ENCODE assay signal across 14 mouse cellular contexts in the genomic region with DNA sequence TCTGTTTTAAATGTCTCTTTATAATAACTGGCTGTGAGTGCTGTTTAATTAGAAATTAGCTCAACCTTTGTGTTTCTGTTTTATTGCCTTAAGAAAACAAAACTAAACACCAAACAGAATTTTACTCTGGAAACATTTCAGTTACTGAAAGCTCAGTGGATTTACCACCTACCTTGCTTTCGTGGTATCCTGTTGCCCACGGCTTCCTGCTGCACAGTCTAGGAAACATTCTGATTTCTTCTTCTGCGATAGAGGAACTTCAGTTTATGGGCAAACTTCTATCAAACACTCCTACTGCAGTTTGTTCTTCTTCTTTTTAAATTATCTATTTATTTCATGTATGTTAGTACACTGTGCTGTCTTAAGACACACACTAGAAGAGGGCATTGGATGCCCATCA.
"Had no signal": no experiment of that assay in that cellular context is flagged by ENCODE, and none has a peak within 500 bp of the region (broad histone marks: within the 10 kb centered on the region; RNA-seq: fewer than 3 reads in every experiment).

No protein-coding gene starts in this region.

- H3K9ac ChIP-seq: limb, embryonic 15.5 days; liver, embryonic 12.5 days; lung, embryonic 14.5 days; midbrain, embryonic 12.5 days; neural tube, embryonic 15.5 days had no signal

- DNase-seq: kidney, adult 8-10 months; kidney, postnatal 25 days; layer of hippocampus, postnatal 36 days; lung, embryonic 14.5 days; lung, postnatal 10 days; right cerebral cortex, adult 18-20 months; right cerebral cortex, postnatal 25 days; thymus, adult 2 months; thymus, postnatal 25 days had no signal

- H3K4me3 ChIP-seq: limb, embryonic 15.5 days; liver, embryonic 12.5 days; midbrain, embryonic 12.5 days; neural tube, embryonic 15.5 days had no signal

- H3K4me2 ChIP-seq: limb, embryonic 15.5 days; liver, embryonic 12.5 days; lung, embryonic 14.5 days; midbrain, embryonic 12.5 days; neural tube, embryonic 15.5 days had no signal

- ATAC-seq: liver, embryonic 12.5 days had no signal

- H3K9me3 ChIP-seq: limb, embryonic 15.5 days; liver, embryonic 12.5 days; midbrain, embryonic 12.5 days; neural tube, embryonic 15.5 days had no signal

- H3K27me3 ChIP-seq: limb, embryonic 15.5 days; liver, embryonic 12.5 days; midbrain, embryonic 12.5 days; neural tube, embryonic 15.5 days had no signal

- H3K4me1 ChIP-seq: limb, embryonic 15.5 days; midbrain, embryonic 12.5 days; neural tube, embryonic 15.5 days had no signal

- H3K27ac ChIP-seq: limb, embryonic 15.5 days; liver, embryonic 12.5 days; macrophage; midbrain, embryonic 12.5 days; neural tube, embryonic 15.5 days had no signal

- H3K36me3 ChIP-seq: limb, embryonic 15.5 days; midbrain, embryonic 12.5 days; neural tube, embryonic 15.5 days had no signal
